Mouse (Mus musculus) CH12.LX (cell line): ENCODE data around the gene Nbea.

Experiments used
- CTCF ChIP-seq, 2 experiments: IDR thresholded peaks in 1 of 2; conservative IDR thresholded peaks in 1 of 2; 2 replicates each; pipeline ENCODE4 v1.5.1; 2011 to 2012; ENCODE audit warnings: low read depth in 2 of 2, low read length in 2 of 2, improper control_type of control experiment in 1 of 2, inconsistent platforms in 1 of 2, mild to moderate bottlenecking in 1 of 2, moderate library complexity in 1 of 2
- E2F4 ChIP-seq: IDR thresholded peaks from 2 replicates; pipeline ENCODE4 v1.6.1; 2011; ENCODE audit warnings: low read depth, low read length, improper control_type of control experiment; ENCODE audit not compliant: insufficient replicate concordance
- ELF1 ChIP-seq: IDR thresholded peaks from 2 replicates; pipeline ENCODE4 v1.6.1; 2014; ENCODE audit warnings: low read depth, mild to moderate bottlenecking, inconsistent platforms, low read length, improper control_type of control experiment
- EP300 ChIP-seq: IDR thresholded peaks from 2 replicates; pipeline ENCODE4 v1.6.1; 2011; ENCODE audit warnings: low read length, improper control_type of control experiment
- MAFK ChIP-seq: IDR thresholded peaks from 2 replicates; pipeline ENCODE4 v1.6.1; 2011; ENCODE audit warnings: low read length, improper control_type of control experiment; ENCODE audit not compliant: insufficient replicate concordance
- MAZ ChIP-seq: IDR thresholded peaks from 2 replicates; pipeline ENCODE4 v1.6.1; 2012; ENCODE audit warnings: low read depth, mild to moderate bottlenecking, inconsistent platforms, low read length, improper control_type of control experiment, moderate library complexity
- POLR2A ChIP-seq: IDR thresholded peaks from 2 replicates; pipeline ENCODE4 v1.6.1; 2011; ENCODE audit warnings: low read depth, mild to moderate bottlenecking, improper control_type of control experiment, low read length
- RCOR1 ChIP-seq: conservative IDR thresholded peaks from 2 replicates; pipeline ENCODE4 v1.6.1; 2012; ENCODE audit warnings: low read depth, mild to moderate bottlenecking, inconsistent platforms, low read length, improper control_type of control experiment
- TCF12 ChIP-seq: IDR thresholded peaks from 2 replicates; pipeline ENCODE4 v1.6.1; 2014; ENCODE audit warnings: low read depth, mild to moderate bottlenecking, inconsistent platforms, low read length, improper control_type of control experiment
- ZKSCAN1 ChIP-seq: IDR thresholded peaks from 2 replicates; pipeline ENCODE4 v1.6.1; 2012; ENCODE audit warnings: low read depth, inconsistent platforms, low read length, improper control_type of control experiment, borderline replicate concordance

- TF ChIP-seq MAZ (no peak), TCF12 (no peak), CTCF (conservative IDR thresholded peaks at IDR 0.05 in 1 of 2, IDR thresholded peaks at IDR 0.05 in 1 of 2; ENCODE audit: low read depth in 2 of 2, low read length in 2 of 2) (no peak), EP300 (no peak), E2F4 (no peak), RCOR1 (no peak), ELF1 (no peak), POLR2A (no peak), ZKSCAN1 (no peak), MAFK (no peak)
Observed at GRCm38 (mm10) chr3:55667048-55667447, 516.5 kb downstream of the Nbea start.
